Mouse (Mus musculus): ENCODE results near the gene Snx9. TPM values are rescaled to one million over a fixed set of nuclear protein-coding genes. Genes with fewer than 3 reads are reported as not detected.

The Snx9 gene
- polyA plus RNA-seq, 1 experiment from 2014 or later, result 37.5 TPM

GRCm38 (mm10) chr17:5977056-5977920 lies 136.2 kb downstream of the Snx9 start:
- Histone ChIP-seq H3K9me3 (no peaks in the 10 kb centered on the region), H3K4me3 (replicated peaks) (no peak overlapping the region), H3K4me2 (peak overlapping the region; percentile 42), H3K36me3 (no peaks in the 10 kb centered on the region), H3K4me1 (peaks cover 36% of the 10 kb centered on the region), H3K27ac (peak overlapping the region; percentile 67), H3K9ac (no peak overlapping the region), H3K27me3 (replicated peaks) (no peaks in the 10 kb centered on the region)
- peak; percentile 31; the same call in 1 of the 2 replicates for ATAC-seq (ENCODE audit: insufficient read depth, low FRiP score, low read depth)
- WGBS, result 52% methylated on average over 16 of the region's 16 CpGs

DNA sequence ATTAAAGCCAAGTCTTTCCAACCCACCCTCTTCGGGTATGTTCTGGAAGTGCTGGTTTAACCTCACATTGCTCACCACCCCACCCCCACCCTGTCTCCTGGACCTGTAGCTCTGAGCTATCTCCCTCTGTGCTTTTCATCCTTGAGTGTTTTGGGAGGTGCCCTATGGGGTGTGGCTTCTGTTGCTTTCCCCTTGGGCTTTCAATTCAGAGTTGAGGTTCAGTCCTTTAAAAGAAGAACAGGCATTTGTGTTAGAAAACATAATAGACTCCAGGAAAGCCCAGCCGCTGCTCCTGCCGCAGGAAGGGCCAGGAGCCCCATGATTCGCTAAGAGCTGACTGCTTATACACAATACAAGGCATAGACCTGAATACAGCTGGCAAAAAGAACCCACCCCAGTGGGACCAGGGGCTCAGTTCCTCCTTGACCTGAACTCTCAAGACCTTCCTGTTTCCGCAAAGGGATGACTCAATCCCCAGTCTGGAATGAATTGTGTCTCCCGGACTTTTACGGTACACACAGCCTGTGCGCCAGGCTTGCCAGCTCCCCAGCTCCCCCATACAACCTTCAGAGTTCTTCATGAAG lies 136.9 kb downstream of the Snx9 start:
- no peak for ATAC-seq (ENCODE audit: insufficient read depth, low FRiP score, low read depth)
- H3K9ac ChIP-seq, result no peak overlapping the region
- 67% methylated on average over 8 of the region's 8 CpGs for WGBS
- H3K36me3 ChIP-seq, result no peaks in the 10 kb centered on the region
- H3K9me3 ChIP-seq, result no peaks in the 10 kb centered on the region
- H3K4me2 ChIP-seq, result no peak overlapping the region
- no peaks in the 10 kb centered on the region for H3K27me3 ChIP-seq (replicated peaks)
- peak overlapping the region; percentile 67 for H3K27ac ChIP-seq
- H3K4me1 ChIP-seq, result peaks cover 36% of the 10 kb centered on the region
- H3K4me3 ChIP-seq (replicated peaks), result no peak overlapping the region

DNA sequence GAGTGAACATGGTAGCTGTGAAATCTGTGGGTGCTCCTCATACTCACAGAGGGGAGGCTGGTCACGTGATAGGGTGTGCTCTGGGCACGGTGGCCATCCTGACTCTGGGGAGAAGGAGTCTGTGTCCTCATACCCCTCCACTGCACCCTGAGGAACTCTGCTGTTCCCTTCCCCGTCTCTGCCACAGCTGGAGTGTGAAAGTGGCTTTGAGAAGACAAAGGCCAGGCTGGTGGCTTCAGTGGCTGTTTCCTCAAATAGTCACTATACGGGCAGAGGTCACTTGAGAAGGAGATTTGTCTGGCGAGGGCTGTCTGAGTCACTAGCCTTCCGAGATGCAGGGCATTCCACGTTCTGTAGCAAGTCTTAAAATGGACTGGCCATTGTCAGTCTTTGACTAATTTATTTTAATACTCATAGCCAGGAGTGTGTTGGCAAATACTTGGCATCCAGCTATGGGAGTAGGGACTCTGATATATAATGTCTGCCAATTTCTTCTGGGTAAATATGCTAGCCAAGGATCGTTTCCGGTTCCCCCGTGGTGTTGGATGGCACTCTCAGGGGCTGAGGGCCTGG lies 137.5 kb downstream of the Snx9 start:
- H3K27me3 ChIP-seq (replicated peaks), result no peaks in the 10 kb centered on the region
- H3K36me3 ChIP-seq, result no peaks in the 10 kb centered on the region
- H3K9ac ChIP-seq, result no peak overlapping the region
- H3K4me1 ChIP-seq, result peaks cover 36% of the 10 kb centered on the region
- no peaks in the 10 kb centered on the region for H3K9me3 ChIP-seq
- no peak for ATAC-seq (ENCODE audit: insufficient read depth, low FRiP score, low read depth)
- 62% methylated on average over 10 of the region's 10 CpGs for WGBS
- H3K4me3 ChIP-seq (replicated peaks), result no peak overlapping the region
- peak overlapping the region; percentile 67 for H3K27ac ChIP-seq
- no peak overlapping the region for H3K4me2 ChIP-seq

- Histone ChIP-seq H3K4me2 (no peak overlapping the region), H3K4me3 (replicated peaks) (no peak overlapping the region), H3K4me1 (peaks cover 30% of the 10 kb centered on the region), H3K27ac (no peak overlapping the region), H3K36me3 (no peaks in the 10 kb centered on the region), H3K9me3 (no peaks in the 10 kb centered on the region), H3K27me3 (replicated peaks) (no peaks in the 10 kb centered on the region), H3K9ac (no peak overlapping the region)
- 40% methylated on average over 6 of the region's 6 CpGs for WGBS
- no peak for ATAC-seq (ENCODE audit: insufficient read depth, low FRiP score, low read depth)
These were observed 139.7 kb downstream of the Snx9 start for GRCm38 (mm10) chr17:5980860-5981259.

Other genes starting within 250 kb of the Snx9 start
- gene Synj2, start 100.0 kb downstream of the Snx9 start, polyA plus RNA-seq (2015; fragmentation: Nextera tagmentation; extraction: Ambion mirVana), result 5.9 and 6.6 TPM in 2 replicates
- 4.4 and 4.5 TPM in 2 replicates for gene Serac1, start 238.4 kb downstream of the Snx9 start, polyA plus RNA-seq (2015; fragmentation: Nextera tagmentation; extraction: Ambion mirVana)
- 163 and 172 TPM in 2 replicates for gene Gtf2h5, start 238.5 kb downstream of the Snx9 start, polyA plus RNA-seq (2015; fragmentation: Nextera tagmentation; extraction: Ambion mirVana)

Data from stomach, embryonic 15.5 days (tissue).